Mouse (Mus musculus): ENCODE measurements around the gene Ogdh.

Gene Ogdh

DNA sequence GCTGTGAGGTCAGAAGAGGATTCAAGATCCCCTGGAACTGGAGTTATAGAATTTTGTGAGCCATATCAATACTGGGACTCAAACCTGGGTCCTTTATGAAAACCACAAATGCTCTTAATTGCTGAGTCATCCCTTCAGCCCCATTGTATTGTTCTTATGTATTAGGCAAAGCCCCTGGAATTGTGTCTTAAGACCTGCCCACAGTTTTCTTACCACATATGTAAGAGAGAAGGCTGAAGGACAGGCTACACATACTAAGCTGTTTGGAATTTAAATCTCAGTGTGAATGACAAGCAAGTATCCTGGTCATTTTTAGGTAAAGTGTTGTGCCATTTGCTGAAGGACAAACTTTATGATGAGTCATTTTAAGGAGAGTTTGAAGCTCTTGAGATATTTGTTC lies 4.6 kb downstream of the Ogdh start:
- DNase-seq (ENCODE audit: low spot score): no peak

- no peak for DNase-seq (ENCODE audit: low spot score)
Measured at GRCm38 (mm10) chr11:6299435-6299834, 8.0 kb downstream of the Ogdh start.

DNA sequence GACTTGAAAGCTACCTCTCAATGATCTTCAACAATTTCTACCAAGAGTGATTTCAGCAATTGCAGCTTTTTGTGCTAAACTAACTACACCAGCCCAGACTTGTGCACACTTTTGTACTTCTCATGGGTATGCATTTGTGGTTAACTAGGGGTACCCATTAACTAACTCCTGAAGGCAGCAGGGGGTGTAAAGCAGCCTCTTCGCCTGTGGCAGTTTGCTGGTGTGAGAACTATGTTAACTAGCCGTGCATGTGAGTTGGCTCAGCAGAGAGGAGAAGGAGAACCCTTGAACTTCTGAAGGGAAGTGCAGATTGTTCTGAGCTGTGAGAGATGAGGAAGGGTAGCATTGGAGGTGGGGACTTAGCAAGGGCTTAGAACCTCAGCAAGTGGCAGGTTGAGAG lies 11.4 kb downstream of the Ogdh start:
- DNase-seq (ENCODE audit: low spot score): no peak

DNA sequence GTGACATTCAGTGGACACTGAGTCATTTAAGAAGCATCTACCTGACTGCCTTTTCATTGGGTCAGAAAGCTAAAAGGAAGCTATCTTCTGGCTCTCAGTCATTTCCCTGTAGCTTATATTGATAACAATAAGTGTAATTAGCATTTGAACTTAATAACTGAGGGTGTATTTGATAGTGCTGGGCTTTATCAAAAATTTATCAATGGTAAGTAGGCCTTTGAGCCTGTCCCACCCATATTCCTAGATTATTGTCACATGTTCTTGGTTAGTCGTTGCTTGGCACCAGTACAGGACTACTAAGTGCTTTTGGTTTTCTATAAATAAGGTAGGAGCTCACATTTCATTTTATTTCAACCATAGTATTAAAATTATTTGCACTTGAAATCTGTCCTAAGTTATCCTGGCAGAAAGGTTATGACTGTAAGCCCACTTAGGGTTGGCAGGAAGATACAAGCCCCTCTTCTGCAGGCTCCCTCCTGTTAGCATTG lies 14.6 kb downstream of the Ogdh start:
- no peak for DNase-seq (ENCODE audit: low spot score)

- no peak for DNase-seq (ENCODE audit: low spot score)
Measured at GRCm38 (mm10) chr11:6308181-6308580, 16.7 kb downstream of the Ogdh start.

DNA sequence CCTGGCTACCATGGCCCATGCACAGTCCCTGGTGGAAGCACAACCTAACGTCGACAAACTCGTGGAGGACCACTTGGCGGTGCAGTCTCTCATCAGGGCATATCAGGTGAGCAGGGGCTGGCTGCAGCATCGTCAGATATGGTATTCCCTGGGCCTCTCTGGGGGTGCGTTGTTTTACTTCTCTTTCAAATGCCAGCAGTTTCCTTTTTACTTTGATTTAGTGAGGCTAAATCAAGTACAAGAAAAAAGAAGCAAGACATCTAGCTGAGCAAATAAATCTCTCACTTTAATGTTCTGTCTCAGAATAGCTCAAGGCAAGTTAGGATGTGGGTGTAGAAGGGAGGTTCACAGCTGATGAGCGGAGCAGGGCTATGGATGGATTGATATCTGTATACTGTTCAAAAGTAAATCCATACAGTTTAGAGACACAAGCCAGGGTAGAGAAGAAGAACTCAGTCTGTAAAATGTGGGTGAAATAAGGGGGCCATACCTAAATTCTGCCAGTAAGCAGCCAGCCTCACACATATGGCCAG lies 22.5 kb downstream of the Ogdh start:
- no peak for DNase-seq (ENCODE audit: low spot score)

DNA sequence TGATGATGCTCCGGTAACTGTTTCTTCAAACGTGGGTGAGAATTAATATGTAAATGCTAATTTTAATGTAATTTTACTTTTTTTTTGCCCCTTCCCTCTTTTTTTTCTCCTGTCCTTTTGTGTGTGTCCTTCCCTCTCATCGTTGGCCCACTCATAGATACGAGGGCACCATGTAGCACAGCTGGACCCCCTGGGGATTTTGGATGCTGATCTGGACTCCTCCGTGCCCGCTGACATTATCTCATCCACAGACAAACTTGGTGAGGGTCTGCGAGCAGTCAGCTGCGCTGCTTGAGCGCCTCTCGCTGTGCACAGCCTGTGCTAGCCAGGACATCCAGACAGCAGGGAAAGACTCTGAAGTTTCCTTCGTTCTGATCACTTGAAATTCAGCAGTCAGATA lies 25.4 kb downstream of the Ogdh start:
- no peak for DNase-seq (ENCODE audit: low spot score)

GRCm38 (mm10) chr11:6318559-6318958 lies 27.1 kb downstream of the Ogdh start:
- no peak for DNase-seq (ENCODE audit: low spot score)

GRCm38 (mm10) chr11:6319374-6319773 lies 27.9 kb downstream of the Ogdh start:
- no peak for DNase-seq (ENCODE audit: low spot score)

DNA sequence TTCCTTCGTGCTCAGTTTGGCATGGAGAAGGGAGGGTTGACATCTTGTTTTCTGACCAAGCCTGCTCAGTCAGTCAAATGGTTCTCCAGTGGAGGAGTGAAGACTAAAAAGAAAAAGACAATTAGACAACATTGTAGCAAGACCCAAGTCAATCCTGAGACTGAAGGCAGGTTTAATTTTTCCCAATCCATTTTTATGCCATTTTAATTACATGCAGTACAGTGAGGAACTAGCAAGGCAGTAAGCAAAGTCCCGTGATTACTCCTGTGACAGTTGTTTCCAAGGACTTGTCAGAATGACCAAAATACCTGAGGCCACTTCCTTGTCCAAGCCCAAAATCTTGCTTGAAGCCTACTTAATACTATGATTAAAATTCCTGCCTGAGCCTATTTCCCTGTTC lies 30.7 kb downstream of the Ogdh start:
- DNase-seq (ENCODE audit: low spot score): no peak

DNA sequence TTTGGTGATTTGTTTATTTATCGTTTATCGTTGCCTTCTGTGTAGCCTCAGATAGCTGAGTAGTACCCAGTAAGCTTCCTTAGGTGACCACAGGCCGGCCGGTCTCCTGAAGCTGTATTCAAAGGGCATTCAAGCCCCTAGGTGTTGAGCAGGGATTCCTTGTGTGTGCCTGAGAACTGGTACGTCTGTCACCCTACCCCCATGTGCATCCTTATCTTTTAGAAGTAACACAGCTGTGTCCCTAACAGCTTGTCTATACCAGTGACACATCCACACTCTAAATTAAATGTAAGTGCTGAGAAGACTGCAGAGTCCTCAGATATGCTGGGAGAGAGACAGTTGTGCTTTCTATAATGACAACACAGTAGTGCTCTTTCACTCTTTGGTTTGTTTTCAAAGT lies 31.9 kb downstream of the Ogdh start:
- DNase-seq (ENCODE audit: low spot score): no peak

GRCm38 (mm10) chr11:6331256-6331655 lies 39.8 kb downstream of the Ogdh start:
- no peak for DNase-seq (ENCODE audit: low spot score)

GRCm38 (mm10) chr11:6332606-6333005 lies 41.2 kb downstream of the Ogdh start:
- DNase-seq (ENCODE audit: low spot score): no peak

GRCm38 (mm10) chr11:6333403-6333802 lies 42.0 kb downstream of the Ogdh start:
- no peak for DNase-seq (ENCODE audit: low spot score)

DNA sequence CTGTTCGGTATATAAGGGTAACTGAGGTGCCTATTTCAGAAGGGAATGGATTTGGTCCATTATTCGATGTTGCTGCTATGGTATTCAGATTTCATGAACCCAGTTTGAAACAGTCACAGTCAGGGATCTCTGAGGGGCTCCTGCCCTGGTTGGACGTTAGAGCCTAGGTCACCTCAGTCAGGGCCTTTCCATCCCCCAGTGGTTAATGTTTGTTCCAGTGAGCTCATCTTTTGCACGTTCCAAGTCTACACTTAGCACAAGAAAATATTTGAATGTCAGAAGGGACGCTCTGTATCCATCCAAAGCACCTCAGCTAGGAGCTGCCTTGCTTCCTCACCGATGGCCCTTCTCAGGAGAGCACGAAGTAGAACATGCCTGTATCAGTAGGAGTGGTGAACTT lies 43.9 kb downstream of the Ogdh start:
- no peak for DNase-seq (ENCODE audit: low spot score)

DNA sequence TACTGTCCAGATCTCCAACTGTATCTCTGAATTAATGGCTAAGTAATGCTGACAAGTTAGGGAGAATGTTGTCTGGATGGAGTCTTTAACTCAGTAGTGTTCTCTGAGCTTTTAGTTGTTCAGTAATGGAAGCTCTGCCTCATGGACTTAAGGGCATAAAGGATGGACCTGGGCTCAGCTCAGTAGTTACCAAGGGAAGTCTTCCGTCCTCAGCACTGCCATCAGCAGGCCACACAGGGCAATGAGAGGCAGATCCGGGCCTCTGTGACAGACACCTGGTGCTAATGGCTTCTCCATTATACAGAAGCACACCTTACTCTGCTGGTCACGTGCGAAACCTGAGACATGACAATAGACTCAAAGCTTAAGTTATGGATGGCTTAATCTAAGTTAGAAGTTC lies 45.3 kb downstream of the Ogdh start:
- DNase-seq (ENCODE audit: low spot score): no peak

GRCm38 (mm10) chr11:6345956-6346355 lies 54.5 kb downstream of the Ogdh start:
- DNase-seq (ENCODE audit: low spot score): no peak

DNA sequence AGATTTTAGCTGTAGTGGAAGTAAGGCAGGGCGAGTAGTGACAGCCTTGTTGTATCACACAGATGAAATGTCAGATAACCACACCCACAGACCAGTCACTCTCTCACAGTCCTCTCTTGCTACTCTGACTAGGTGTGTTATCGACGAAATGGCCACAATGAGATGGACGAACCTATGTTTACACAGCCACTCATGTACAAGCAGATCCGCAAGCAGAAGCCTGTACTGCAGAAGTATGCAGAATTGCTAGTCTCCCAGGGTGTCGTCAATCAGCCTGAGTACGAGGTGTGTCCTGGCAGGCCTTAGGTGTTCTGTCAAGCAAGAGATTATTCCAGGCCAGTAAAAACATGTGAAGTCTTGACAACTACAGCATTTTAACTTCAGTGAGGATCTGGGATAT lies 55.5 kb downstream of the Ogdh start:
- no peak for DNase-seq (ENCODE audit: low spot score)

DNA sequence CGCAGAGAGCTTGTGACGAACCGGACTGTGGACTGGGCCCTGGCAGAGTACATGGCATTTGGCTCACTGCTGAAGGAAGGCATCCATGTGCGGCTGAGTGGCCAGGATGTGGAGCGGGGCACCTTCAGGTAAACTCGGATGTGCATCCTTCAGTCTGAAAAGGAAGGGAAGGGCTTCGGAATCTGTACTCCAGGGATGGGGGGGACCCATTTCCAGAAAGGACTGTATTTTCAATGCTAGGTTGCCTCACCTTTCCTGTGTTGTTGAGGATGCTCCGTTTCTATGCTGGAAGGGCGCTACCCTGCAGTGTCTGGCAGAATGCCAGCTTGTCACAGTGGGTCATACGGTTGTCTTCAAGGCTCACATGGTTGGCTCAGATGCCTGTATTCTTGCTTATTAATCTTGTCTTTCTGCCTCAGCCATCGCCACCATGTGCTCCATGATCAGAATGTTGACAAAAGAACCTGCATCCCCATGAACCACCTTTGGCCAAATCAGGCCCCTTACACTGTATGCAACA lies 57.3 kb downstream of the Ogdh start:
- DNase-seq (ENCODE audit: low spot score): no peak

DNA sequence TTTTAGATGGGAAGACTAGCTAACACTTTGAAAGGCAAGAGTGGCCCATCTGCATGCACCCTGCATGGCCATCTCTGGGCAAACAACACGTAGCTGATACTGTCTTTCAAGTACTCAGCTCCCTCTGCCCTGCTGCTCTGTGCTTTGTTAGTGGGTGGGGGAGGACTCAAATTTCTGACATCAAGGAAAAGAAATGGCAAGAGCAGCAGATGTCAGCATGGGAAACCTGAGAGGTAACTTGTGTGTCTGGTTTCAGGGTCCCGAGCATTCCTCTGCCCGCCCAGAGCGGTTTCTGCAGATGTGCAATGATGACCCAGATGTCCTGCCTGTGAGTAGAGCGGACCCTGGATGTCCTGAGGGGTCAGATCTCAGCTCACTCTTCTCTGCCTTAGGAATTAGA lies 58.2 kb downstream of the Ogdh start:
- no peak for DNase-seq (ENCODE audit: low spot score)

GRCm38 (mm10) chr11:6355106-6355505 lies 63.7 kb downstream of the Ogdh start:
- DNase-seq (ENCODE audit: low spot score): no peak

DNA sequence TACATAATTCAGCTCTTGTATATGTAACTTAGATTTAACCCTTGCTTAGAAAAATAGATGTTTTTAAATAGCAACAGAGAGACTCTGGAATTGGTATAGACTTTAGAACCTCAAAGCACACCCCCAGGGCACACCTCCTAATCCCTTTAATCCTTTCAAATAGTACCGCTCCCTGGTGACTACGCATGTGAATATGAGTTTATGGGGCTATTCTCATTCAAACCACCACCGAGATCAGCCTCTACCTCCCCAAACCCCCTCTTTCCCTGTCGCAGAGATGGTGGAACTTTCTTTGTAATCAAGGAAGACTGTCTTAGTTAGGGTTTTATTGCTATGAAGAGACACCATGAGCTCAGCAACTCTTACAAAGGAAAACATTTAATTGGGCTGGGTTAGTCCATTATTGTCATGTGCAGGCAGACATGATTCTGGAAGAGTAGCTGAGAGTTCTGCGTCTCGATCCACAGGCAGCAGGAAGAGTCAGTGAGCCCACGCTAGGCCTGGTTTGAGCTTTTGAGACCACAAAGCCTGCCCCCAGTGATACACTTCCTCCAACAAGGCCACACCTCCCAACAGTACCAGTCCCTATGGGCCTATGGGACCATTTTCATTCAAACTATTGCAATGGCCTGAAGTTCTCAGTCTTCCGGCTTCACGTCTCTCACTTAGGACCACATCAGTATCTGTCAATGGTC lies 73.3 kb downstream of the Ogdh start:
- DNase-seq (ENCODE audit: low spot score): no peak

DNA sequence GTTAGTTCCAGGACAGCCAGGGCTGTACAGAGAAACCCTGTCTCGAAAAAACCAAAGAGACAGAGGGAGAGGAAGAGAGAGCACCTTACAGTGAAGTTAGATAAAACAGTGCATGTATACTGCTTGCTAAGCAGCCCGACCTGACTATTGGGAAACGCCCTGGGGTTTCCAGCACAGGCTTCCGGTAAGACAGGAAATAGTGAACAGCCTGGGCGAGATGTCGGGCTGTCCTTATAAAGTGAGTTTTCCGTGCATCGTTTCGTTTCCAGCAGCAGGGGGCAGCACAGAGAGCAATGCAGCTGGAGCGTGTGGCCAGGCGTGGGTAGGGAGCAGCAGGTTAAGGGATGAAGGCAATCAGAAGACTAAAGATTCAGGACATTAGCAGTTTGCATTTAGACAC lies 74.5 kb downstream of the Ogdh start:
- peak; percentile 64 for DNase-seq (ENCODE audit: low spot score)

GRCm38 (mm10) chr11:6366434-6366833 lies 75.0 kb downstream of the Ogdh start:
- no peak for DNase-seq (ENCODE audit: low spot score)
